Mouse (Mus musculus): Measurements from ENCODE around the gene Drg2. TPM values are rescaled to one million over a fixed set of nuclear protein-coding genes. Genes with fewer than 3 reads are reported as not detected.

Drg2 gene
- polyA plus RNA-seq, 1 experiment from 2014 or later, result 95.5 TPM

- Histone ChIP-seq H3K4me1 (replicated peaks) (no peaks in the 10 kb centered on the region), H3K27me3 (no peaks in the 10 kb centered on the region), H3K9ac (replicated peaks) (no peak overlapping the region), H3K9me3 (no peaks in the 10 kb centered on the region), H3K4me3 (replicated peaks) (no peak overlapping the region), H3K36me3 (peaks cover 10% of the 10 kb centered on the region), H3K27ac (no peak overlapping the region), H3K4me2 (replicated peaks) (no peak overlapping the region)
- whole genome bisulfite sequencing, result 87% methylated on average over 5 of the region's 5 CpGs
- ATAC-seq, result no peak
Measured at GRCm38 (mm10) chr11:60474534-60474933, 20.1 kb downstream of the Drg2 start.

- Histone ChIP-seq H3K4me3 (replicated peaks) (no peak overlapping the region), H3K36me3 (no peaks in the 10 kb centered on the region), H3K27me3 (no peaks in the 10 kb centered on the region), H3K27ac (no peak overlapping the region), H3K4me1 (replicated peaks) (no peaks in the 10 kb centered on the region), H3K9me3 (no peaks in the 10 kb centered on the region), H3K9ac (replicated peaks) (no peak overlapping the region), H3K4me2 (replicated peaks) (no peak overlapping the region)
- ATAC-seq, result no peak
- 84% methylated on average over 5 of the region's 5 CpGs for WGBS
Measured at GRCm38 (mm10) chr11:60475668-60476362, 21.4 kb downstream of the Drg2 start.

- Histone ChIP-seq H3K9ac (replicated peaks) (no peak overlapping the region), H3K27ac (no peak overlapping the region), H3K27me3 (no peaks in the 10 kb centered on the region), H3K4me2 (replicated peaks) (0 out of 2 replicates have a peak overlapping the region, but pooled peaks have one; percentile 2), H3K4me3 (replicated peaks) (no peak overlapping the region), H3K36me3 (no peaks in the 10 kb centered on the region), H3K4me1 (replicated peaks) (no peaks in the 10 kb centered on the region), H3K9me3 (no peaks in the 10 kb centered on the region)
- no peak for ATAC-seq
- 35% methylated on average over 17 of the region's 17 CpGs for WGBS
Measured at GRCm38 (mm10) chr11:60478121-60478520, 23.7 kb downstream of the Drg2 start.

GRCm38 (mm10) chr11:60486267-60486666 lies 31.9 kb downstream of the Drg2 start:
- Histone ChIP-seq H3K9me3 (no peaks in the 10 kb centered on the region), H3K27ac (no peak overlapping the region), H3K27me3 (no peaks in the 10 kb centered on the region), H3K36me3 (no peaks in the 10 kb centered on the region), H3K4me3 (replicated peaks) (no peak overlapping the region), H3K4me1 (replicated peaks) (no peaks in the 10 kb centered on the region), H3K9ac (replicated peaks) (no peak overlapping the region), H3K4me2 (replicated peaks) (no peak overlapping the region)
- no peak for ATAC-seq
- 72% methylated on average over 3 of the region's 3 CpGs for WGBS

- Histone ChIP-seq H3K4me3 (replicated peaks) (no peak overlapping the region), H3K9ac (replicated peaks) (no peak overlapping the region), H3K27me3 (no peaks in the 10 kb centered on the region), H3K9me3 (no peaks in the 10 kb centered on the region), H3K36me3 (no peaks in the 10 kb centered on the region), H3K27ac (no peak overlapping the region), H3K4me1 (replicated peaks) (no peaks in the 10 kb centered on the region), H3K4me2 (replicated peaks) (no peak overlapping the region)
- ATAC-seq, result no peak
- WGBS, result 92% methylated on average over 5 of the region's 5 CpGs
Measured at GRCm38 (mm10) chr11:60492726-60493125, 38.3 kb downstream of the Drg2 start.

- no peaks in the 10 kb centered on the region for H3K9me3 ChIP-seq
- ATAC-seq, result no peak
- H3K4me2 ChIP-seq (replicated peaks), result no peak overlapping the region
- WGBS, result 73% methylated on average over 2 of the region's 2 CpGs
- no peaks in the 10 kb centered on the region for H3K27me3 ChIP-seq
- H3K4me3 ChIP-seq (replicated peaks), result no peak overlapping the region
- H3K36me3 ChIP-seq, result no peaks in the 10 kb centered on the region
- no peaks in the 10 kb centered on the region for H3K4me1 ChIP-seq (replicated peaks)
- no peak overlapping the region for H3K27ac ChIP-seq
- H3K9ac ChIP-seq (replicated peaks), result no peak overlapping the region
Measured at GRCm38 (mm10) chr11:60495692-60496091, 41.3 kb downstream of the Drg2 start.

- Histone ChIP-seq H3K27me3 (peaks cover 28% of the 10 kb centered on the region), H3K4me2 (replicated peaks) (no peak overlapping the region), H3K4me1 (replicated peaks) (peaks cover 11% of the 10 kb centered on the region), H3K27ac (no peak overlapping the region), H3K36me3 (no peaks in the 10 kb centered on the region), H3K9ac (replicated peaks) (no peak overlapping the region), H3K9me3 (no peaks in the 10 kb centered on the region), H3K4me3 (replicated peaks) (no peak overlapping the region)
- ATAC-seq, result no peak
- 85% methylated on average over 13 of the region's 13 CpGs for WGBS
Measured at GRCm38 (mm10) chr11:60507281-60507680, 52.9 kb downstream of the Drg2 start.

- H3K27me3 ChIP-seq, result peaks cover 28% of the 10 kb centered on the region
- WGBS, result 5% methylated on average over 11 of the region's 11 CpGs
- H3K4me1 ChIP-seq (replicated peaks), result peaks cover 11% of the 10 kb centered on the region
Measured at GRCm38 (mm10) chr11:60508950-60509349, 54.6 kb downstream of the Drg2 start.

GRCm38 (mm10) chr11:60509500-60509899 lies 55.1 kb downstream of the Drg2 start:
- peaks cover 11% of the 10 kb centered on the region for H3K4me1 ChIP-seq (replicated peaks)
- H3K4me3 ChIP-seq (replicated peaks), result peak overlapping the region; percentile 36
- peak overlapping the region; percentile 60 for H3K9ac ChIP-seq (replicated peaks)
- H3K27ac ChIP-seq, result no peak overlapping the region
- 0 out of 2 replicates have a peak, but pooled peaks have one; percentile 17 for ATAC-seq
- H3K27me3 ChIP-seq, result peaks cover 28% of the 10 kb centered on the region
- H3K9me3 ChIP-seq, result no peaks in the 10 kb centered on the region
- peak overlapping the region; percentile 62 for H3K4me2 ChIP-seq (replicated peaks)
- WGBS, result 1% methylated on average over 25 of the region's 25 CpGs
- H3K36me3 ChIP-seq, result no peaks in the 10 kb centered on the region

More at GRCm38 (mm10) chr11:60508950-60509349, 54.6 kb downstream of the Drg2 start:
- H3K36me3 ChIP-seq, result no peaks in the 10 kb centered on the region
- H3K27ac ChIP-seq, result no peak overlapping the region
- H3K4me3 ChIP-seq (replicated peaks), result peak overlapping the region; percentile 36
- peak overlapping the region; percentile 62 for H3K4me2 ChIP-seq (replicated peaks)
- no peak overlapping the region for H3K9ac ChIP-seq (replicated peaks)
- no peaks in the 10 kb centered on the region for H3K9me3 ChIP-seq
- no peak for ATAC-seq

GRCm38 (mm10) chr11:60511893-60512292 lies 57.5 kb downstream of the Drg2 start:
- no peak overlapping the region for H3K4me2 ChIP-seq (replicated peaks)
- H3K36me3 ChIP-seq, result no peaks in the 10 kb centered on the region
- H3K4me1 ChIP-seq (replicated peaks), result peaks cover 11% of the 10 kb centered on the region
- H3K9ac ChIP-seq (replicated peaks), result no peak overlapping the region
- peaks cover 28% of the 10 kb centered on the region for H3K27me3 ChIP-seq
- no peak overlapping the region for H3K27ac ChIP-seq
- no peaks in the 10 kb centered on the region for H3K9me3 ChIP-seq
- no peak for ATAC-seq
- H3K4me3 ChIP-seq (replicated peaks), result no peak overlapping the region
- WGBS, result 83% methylated on average over 1 of the region's 1 CpGs

GRCm38 (mm10) chr11:60512520-60512919 lies 58.1 kb downstream of the Drg2 start:
- 77% methylated on average over 2 of the region's 2 CpGs for WGBS
- no peak overlapping the region for H3K4me2 ChIP-seq (replicated peaks)
- peaks cover 28% of the 10 kb centered on the region for H3K27me3 ChIP-seq
- H3K27ac ChIP-seq, result no peak overlapping the region
- H3K9me3 ChIP-seq, result no peaks in the 10 kb centered on the region
- H3K4me1 ChIP-seq (replicated peaks), result peaks cover 11% of the 10 kb centered on the region
- no peak overlapping the region for H3K4me3 ChIP-seq (replicated peaks)
- no peaks in the 10 kb centered on the region for H3K36me3 ChIP-seq
- H3K9ac ChIP-seq (replicated peaks), result no peak overlapping the region
- no peak for ATAC-seq

- Histone ChIP-seq H3K27me3 (peaks cover 9% of the 10 kb centered on the region), H3K27ac (no peak overlapping the region), H3K4me3 (replicated peaks) (no peak overlapping the region), H3K4me1 (replicated peaks) (no peaks in the 10 kb centered on the region), H3K4me2 (replicated peaks) (no peak overlapping the region), H3K36me3 (no peaks in the 10 kb centered on the region), H3K9me3 (no peaks in the 10 kb centered on the region), H3K9ac (replicated peaks) (no peak overlapping the region)
- 78% methylated on average over 2 of the region's 2 CpGs for WGBS
- no peak for ATAC-seq
Measured at GRCm38 (mm10) chr11:60514941-60515340, 60.5 kb downstream of the Drg2 start.

GRCm38 (mm10) chr11:60518305-60518704 lies 63.9 kb downstream of the Drg2 start:
- 82% methylated on average over 4 of the region's 4 CpGs for WGBS
- H3K27ac ChIP-seq, result no peak overlapping the region

More at GRCm38 (mm10) chr11:60518305-60518704, 63.9 kb downstream of the Drg2 start:
- Histone ChIP-seq H3K27me3 (no peaks in the 10 kb centered on the region), H3K4me3 (replicated peaks) (no peak overlapping the region), H3K9me3 (no peaks in the 10 kb centered on the region), H3K4me1 (replicated peaks) (no peaks in the 10 kb centered on the region), H3K36me3 (no peaks in the 10 kb centered on the region), H3K4me2 (replicated peaks) (no peak overlapping the region), H3K9ac (replicated peaks) (no peak overlapping the region)
- no peak for ATAC-seq
